Mouse (Mus musculus) mouse trophoblast stem cell (cell line): Measurements from ENCODE around the gene Babam2.

Source experiments
- in situ Hi-C, 2 experiments: fragments of 300-500 bp; cut with MseI, MboI; formaldehyde crosslinking; loops; 2 replicates in 1 of 2; 3 replicates in 1 of 2; pipeline ENCODE4 v1.15.1; 2025

Babam2 gene

DNA sequence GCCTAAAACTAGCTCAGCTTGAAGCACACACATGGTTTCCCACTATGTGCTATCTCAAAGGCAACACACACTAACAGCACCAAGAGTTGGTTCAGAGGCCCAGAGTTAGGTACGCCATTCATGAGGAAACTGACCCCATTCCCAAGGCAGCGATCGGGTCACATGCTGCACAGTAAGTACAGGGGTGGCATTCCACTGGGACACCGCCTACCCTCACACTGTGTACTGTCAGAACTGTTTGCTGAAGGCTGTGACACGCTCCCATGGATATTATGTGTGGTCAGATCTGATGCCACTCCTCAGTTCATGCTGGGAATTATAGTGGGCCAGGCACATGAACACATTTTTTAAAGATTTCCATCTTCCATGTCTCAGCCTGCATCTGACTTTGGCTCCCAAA lies 374.3 kb downstream of the Babam2 start:
- in situ Hi-C loops, result no loop called here

DNA sequence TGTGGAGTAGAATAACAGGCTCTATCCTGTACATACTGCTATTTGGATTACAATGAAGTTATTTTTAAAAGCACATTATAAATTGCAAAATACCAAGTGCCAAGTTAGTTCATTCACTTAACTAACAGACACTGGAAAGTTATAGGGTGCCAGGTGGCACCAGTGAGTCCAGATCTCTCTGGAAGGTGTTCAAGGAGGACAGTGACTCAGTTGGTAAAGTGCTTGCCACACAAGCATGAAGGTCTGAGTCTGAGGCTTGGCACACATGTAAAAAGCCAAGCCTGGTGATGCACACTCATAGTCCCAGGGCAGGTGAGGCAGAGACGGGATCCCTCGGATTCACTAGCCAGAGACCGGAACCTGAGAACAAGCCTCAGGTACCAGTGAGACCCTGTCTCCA lies 375.4 kb downstream of the Babam2 start:
- in situ Hi-C loops, result no loop called here

- in situ Hi-C loops, result no loop called here
Measured at GRCm38 (mm10) chr5:32074053-32074452, 376.6 kb downstream of the Babam2 start.

- in situ Hi-C loops, result no loop called here
Measured at GRCm38 (mm10) chr5:32077139-32077538, 379.7 kb downstream of the Babam2 start.

DNA sequence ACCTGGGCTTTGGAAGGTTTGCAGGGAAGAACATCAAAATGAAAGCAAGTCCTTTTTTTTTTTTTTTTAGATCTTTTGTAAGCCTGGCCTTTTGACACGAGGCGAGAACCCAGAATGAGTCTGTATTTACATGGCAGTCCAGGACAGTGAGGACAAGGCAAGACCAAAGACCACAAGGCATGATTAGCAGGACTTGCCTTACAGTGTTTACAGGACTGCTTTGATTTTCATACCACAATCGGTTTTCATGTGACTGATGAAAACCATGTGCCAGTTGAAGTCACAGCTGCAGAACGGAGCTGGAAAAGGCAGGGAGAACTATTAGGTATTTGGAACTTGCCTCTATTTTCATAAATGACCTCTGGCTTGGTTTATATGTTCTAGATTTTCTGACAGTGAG lies 381.5 kb downstream of the Babam2 start:
- in situ Hi-C loops, result no loop called here

DNA sequence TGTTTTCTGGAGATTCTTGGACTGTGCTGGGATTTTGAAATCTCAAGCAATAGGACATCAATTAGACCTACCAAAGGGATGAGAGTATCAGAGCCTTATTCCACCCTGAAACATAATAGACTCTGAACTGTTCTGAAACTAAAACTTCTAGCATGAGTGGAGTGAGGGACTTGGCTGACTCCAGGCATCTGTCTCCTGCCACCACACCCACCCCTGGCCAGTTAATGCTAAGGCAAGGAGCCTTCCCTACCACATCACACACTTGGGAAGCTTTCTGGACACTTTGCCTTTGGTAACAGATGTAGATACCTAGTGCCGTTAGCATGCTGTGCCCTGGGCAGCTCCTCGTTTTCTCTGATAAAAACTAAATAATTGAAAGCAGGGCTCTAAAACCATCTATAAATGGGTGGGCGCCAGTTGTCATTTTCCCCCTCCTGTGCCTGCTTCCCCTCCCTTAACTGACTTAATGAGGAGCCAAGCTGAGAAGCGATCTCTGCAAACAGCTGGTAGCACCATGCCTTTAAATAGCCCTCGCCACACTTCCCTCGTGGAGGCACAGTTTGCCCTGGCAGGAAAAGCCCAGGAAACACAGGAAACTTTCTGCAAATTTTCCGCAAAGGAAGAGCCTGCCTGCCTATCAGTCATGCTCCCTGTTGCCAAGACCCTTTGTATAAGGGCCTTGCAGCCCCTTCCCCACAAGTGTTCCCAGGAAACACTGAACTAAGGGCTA lies 383.2 kb downstream of the Babam2 start:
- in situ Hi-C loops, result no loop called here

- in situ Hi-C loops, result no loop called here
Measured at GRCm38 (mm10) chr5:32084401-32084804, 386.9 kb downstream of the Babam2 start.

- in situ Hi-C loops, result no loop called here
Measured at GRCm38 (mm10) chr5:32085566-32085965, 388.1 kb downstream of the Babam2 start.

GRCm38 (mm10) chr5:32085971-32086370 lies 388.5 kb downstream of the Babam2 start:
- in situ Hi-C loops, result no loop called here

DNA sequence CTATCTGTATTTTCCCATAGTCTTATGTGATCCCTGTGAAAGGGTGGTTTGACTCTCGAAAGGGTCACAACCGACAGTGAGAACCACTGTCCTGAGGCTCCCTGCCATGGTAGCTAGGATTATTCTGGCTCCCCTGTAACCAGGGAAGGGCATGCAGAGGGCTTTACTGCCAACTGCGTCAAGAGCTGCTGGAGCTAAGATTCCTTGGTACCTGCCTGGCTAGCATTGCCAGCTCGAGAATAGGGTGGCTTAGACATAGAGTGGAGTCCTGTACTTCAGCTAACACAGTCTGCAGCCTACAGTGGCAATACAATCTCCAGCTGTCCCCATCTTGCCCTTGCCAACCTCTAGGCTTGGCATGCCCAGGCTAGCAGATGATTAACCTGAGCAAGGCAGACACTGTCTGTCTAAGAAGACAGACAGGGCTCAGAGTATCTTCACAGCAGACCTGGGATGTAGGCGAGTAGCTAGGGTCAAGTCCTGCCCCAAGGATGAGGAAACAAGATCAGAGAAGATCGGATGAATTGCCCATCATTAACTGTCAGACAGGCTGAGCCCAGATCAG lies 389.1 kb downstream of the Babam2 start:
- in situ Hi-C loops, result no loop called here

GRCm38 (mm10) chr5:32089481-32089880 lies 392.0 kb downstream of the Babam2 start:
- in situ Hi-C loops, result no loop called here

DNA sequence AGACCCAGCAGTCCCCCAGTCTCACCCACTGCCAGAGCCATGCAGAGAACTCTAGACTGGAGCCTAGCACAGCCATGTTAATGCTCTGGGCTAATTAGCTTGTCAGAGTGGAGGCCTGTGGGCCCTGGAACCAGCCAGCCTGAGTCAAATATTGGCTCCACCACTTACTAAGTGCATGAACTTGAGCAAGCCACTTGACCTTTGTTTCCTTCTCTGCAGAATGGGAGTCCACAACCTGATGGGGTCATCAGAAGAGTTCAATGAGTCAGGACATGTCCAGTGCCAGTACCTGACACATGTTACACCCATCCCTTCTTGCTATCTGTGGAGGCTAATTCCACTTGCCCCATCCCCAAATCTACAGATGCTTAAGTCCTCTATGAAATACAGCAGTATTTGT lies 394.8 kb downstream of the Babam2 start:
- in situ Hi-C loops, result no loop called here

GRCm38 (mm10) chr5:32098691-32099090 lies 401.2 kb downstream of the Babam2 start:
- in situ Hi-C loops, result no loop called here

- in situ Hi-C loops, result no loop called here
Measured at GRCm38 (mm10) chr5:32102484-32102883, 405.0 kb downstream of the Babam2 start.

GRCm38 (mm10) chr5:32102971-32103431 lies 405.5 kb downstream of the Babam2 start:
- in situ Hi-C loops, result no loop called here

DNA sequence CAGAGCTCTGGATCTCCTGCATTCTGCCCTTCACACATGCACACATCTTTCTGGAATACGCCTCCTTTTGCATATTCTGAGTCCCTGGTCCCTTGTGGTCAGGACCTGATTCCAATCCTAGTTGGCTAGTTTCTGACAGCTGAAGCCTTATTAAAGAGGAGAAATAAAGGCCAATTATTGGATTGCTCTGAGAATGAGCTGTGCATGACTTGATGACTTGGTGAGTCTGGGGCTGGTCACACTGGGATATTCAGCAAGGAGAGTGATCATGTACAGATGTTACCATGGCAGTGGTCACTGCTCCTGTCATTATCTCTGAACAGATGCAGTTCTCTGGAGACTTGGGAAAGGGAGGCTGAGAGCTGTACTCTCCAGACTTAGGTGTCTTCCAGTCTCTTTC lies 406.1 kb downstream of the Babam2 start:
- in situ Hi-C loops, result no loop called here

DNA sequence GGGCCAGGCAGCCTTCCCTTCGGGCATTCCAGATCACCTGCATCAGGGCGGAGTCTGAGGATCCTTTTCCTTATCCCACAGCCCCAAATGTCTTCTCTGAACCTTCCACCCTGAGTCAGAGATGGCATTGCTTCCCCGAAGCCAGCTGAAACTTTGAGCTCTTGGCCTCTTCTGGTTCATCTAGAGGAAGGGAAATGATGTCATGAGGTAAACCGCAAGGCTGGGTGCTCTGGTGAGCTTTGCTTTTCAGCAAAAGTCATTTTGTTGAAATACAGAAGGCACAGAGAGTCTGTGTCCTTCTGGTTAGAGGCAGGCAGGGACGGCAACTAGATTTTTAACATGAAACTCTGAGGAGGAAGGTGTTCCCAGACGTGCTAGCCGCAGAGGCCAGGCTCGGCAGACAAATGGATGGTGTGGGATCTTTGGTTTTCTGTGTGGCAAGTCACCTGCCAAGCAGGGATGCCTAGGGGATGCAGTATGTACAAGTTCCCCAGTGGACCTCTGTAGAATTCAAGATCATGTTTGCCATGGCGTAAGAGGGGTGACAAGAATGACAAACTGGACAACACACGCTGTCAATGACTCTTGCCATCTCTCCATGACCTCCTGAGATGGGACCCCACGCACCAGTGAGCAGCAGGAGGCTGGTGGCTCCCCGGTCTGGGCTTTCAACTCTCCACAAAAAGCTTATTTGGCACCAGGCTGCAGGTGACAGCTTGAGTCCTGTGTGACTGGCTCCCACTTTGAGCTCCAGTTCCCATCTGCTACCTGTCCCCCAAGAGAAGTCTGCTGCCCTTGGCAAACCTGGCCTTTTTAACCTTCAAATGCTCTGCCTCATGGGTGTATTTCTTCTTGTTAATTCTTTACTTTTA lies 406.9 kb downstream of the Babam2 start:
- in situ Hi-C loops, result no loop called here

GRCm38 (mm10) chr5:32106473-32107140 lies 409.1 kb downstream of the Babam2 start:
- in situ Hi-C loops, result no loop called here

DNA sequence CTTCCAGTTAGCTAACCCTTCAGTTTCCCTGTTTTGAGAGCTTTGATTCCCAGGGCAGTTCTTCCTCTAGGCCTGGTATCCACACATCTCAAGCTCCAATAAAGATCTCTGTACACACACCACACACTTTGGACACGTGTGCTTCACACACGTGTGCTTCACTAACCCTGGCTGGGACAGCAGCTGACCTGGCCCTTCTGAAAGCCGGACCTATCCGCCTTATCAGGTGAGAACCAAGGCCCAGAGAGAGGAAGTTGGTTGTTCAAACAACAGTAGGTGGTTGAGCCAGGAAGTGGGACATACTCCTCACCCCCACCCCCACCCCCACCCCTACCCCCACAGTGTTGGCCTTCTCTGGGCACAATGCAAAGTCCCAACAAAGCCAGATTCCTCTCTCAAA lies 413.2 kb downstream of the Babam2 start:
- in situ Hi-C loops, result no loop called here

- in situ Hi-C loops, result no loop called here
Measured at GRCm38 (mm10) chr5:32112206-32112916, 414.9 kb downstream of the Babam2 start.

DNA sequence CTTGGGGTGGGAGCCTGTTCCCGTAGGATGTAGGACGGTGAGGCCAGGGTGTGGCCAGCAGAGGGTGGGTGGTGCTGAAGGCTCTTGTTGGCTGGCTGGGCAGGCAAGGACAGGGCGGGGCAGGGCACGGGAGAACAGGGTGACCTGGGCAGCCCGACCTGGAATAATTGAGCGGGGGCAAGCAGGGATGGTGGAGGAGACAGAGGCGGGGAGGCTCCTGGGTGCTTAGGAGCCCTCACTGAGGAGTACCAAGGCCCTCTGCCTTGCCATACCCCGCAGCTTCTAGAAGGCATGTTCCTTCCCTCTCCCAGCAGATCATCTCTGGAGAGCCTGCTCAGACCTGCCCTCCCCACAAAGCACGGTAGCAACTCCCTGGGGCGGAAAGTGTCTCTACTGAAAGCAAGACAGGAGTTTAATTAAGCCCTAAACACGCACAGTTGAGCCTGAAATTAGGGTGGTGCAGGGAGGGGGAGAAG lies 423.5 kb downstream of the Babam2 start:
- in situ Hi-C loops, result no loop called here
